Mouse (Mus musculus): ENCODE measurements around the gene Pdlim3. TPM values are rescaled to one million over a fixed set of nuclear protein-coding genes. Genes with fewer than 3 reads are reported as not detected.

The Pdlim3 gene
- 30.5 and 30.7 TPM in 2 replicates for polyA plus RNA-seq (2014; fragmentation: Nextera tagmentation; extraction: Ambion mirVana)

GRCm38 (mm10) chr8:45885202-45885685 lies at the start of gene Pdlim3:
TSS of gene Pdlim3 (plus strand) at chr8:45885461.
- no peaks in the 10 kb centered on the region for H3K9me3 ChIP-seq (ENCODE audit: control insufficient read depth, low read length)
- WGBS, result under 1% methylated on average over 22 of the region's 22 CpGs
- peak within 1 kb of the TSS; percentile 9; the same call in 1 of the 2 replicates for H3K9ac ChIP-seq (replicated peaks; ENCODE audit: low read length)
- 0 out of 2 replicates have a peak, but pooled peaks cover 13% of the 10 kb centered on the region for H3K27me3 ChIP-seq (ENCODE audit: control insufficient read depth, insufficient read depth, low read length)
- H3K4me3 ChIP-seq (replicated peaks; ENCODE audit: low read depth, low read length), result peak within 1 kb of the TSS; percentile 25
- H3K27ac ChIP-seq (replicated peaks; ENCODE audit: low read depth, low read length), result no peak within 1 kb of the TSS
- peak; percentile 70 for DNase-seq
- no peaks in the 10 kb centered on the region for H3K36me3 ChIP-seq (ENCODE audit: control insufficient read depth, insufficient read depth, low read length)
- H3K4me2 ChIP-seq (ENCODE audit: low read length), result peak within 1 kb of the TSS; percentile 55
- peak; percentile 50; the same call in 1 of the 2 replicates for ATAC-seq (ENCODE audit: low FRiP score, low TSS enrichment)
- H3K4me1 ChIP-seq (ENCODE audit: control insufficient read depth, insufficient read depth, low read length), result 0 out of 2 replicates have a peak, but pooled peaks cover 7% of the 10 kb centered on the region

DNA sequence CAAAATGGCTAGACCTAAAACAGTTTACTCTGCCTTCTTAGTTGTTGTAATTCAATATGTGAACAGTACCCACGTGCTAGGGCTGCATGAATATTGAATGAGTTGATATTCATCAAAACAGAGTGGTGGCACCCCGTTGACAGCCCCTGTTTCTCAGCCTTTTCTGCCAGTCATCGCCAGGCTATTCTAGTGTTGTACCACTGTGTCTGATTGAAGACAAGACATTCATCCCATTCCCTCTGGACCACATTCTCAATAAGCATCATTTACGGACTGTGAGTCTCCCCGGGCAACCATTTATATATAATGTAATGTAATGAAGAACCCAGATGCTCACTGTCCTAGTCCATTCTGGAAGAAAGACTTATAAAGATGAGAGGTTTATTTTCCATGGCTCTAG lies 42.0 kb upstream of the Pdlim3 start:
- H3K4me1 ChIP-seq (ENCODE audit: control insufficient read depth, insufficient read depth, low read length), result no peaks in the 10 kb centered on the region
- ATAC-seq (ENCODE audit: low FRiP score, low TSS enrichment) (no peak), DNase-seq (peak; percentile 17)
- no peaks in the 10 kb centered on the region for H3K36me3 ChIP-seq (ENCODE audit: control insufficient read depth, insufficient read depth, low read length)
- WGBS, result 64% methylated on average over 5 of the region's 5 CpGs
- no peak overlapping the region for H3K4me3 ChIP-seq (replicated peaks; ENCODE audit: low read depth, low read length)
- H3K9me3 ChIP-seq (ENCODE audit: control insufficient read depth, low read length), result no peaks in the 10 kb centered on the region
- H3K4me2 ChIP-seq (ENCODE audit: low read length), result no peak overlapping the region
- H3K9ac ChIP-seq (replicated peaks; ENCODE audit: low read length), result no peak overlapping the region
- H3K27me3 ChIP-seq (ENCODE audit: control insufficient read depth, insufficient read depth, low read length), result no peaks in the 10 kb centered on the region
- no peak overlapping the region for H3K27ac ChIP-seq (replicated peaks; ENCODE audit: low read depth, low read length)

GRCm38 (mm10) chr8:45844097-45844885 lies 41.0 kb upstream of the Pdlim3 start:
- Histone ChIP-seq H3K27me3 (ENCODE audit: control insufficient read depth, insufficient read depth, low read length) (no peaks in the 10 kb centered on the region), H3K36me3 (ENCODE audit: control insufficient read depth, insufficient read depth, low read length) (no peaks in the 10 kb centered on the region), H3K4me1 (ENCODE audit: control insufficient read depth, insufficient read depth, low read length) (no peaks in the 10 kb centered on the region), H3K27ac (replicated peaks; ENCODE audit: low read depth, low read length) (no peak overlapping the region), H3K4me3 (replicated peaks; ENCODE audit: low read depth, low read length) (no peak overlapping the region), H3K9ac (replicated peaks; ENCODE audit: low read length) (no peak overlapping the region), H3K9me3 (ENCODE audit: control insufficient read depth, low read length) (no peaks in the 10 kb centered on the region), H3K4me2 (ENCODE audit: low read length) (no peak overlapping the region)
- ATAC-seq (ENCODE audit: low FRiP score, low TSS enrichment) (peak; percentile 74), DNase-seq (peak; percentile 63)
- WGBS, result 64% methylated on average over 6 of the region's 6 CpGs

GRCm38 (mm10) chr8:45844911-45845481 lies 40.3 kb upstream of the Pdlim3 start:
- Histone ChIP-seq H3K9me3 (ENCODE audit: control insufficient read depth, low read length) (no peaks in the 10 kb centered on the region), H3K36me3 (ENCODE audit: control insufficient read depth, insufficient read depth, low read length) (no peaks in the 10 kb centered on the region), H3K4me3 (replicated peaks; ENCODE audit: low read depth, low read length) (no peak overlapping the region), H3K4me1 (ENCODE audit: control insufficient read depth, insufficient read depth, low read length) (no peaks in the 10 kb centered on the region), H3K9ac (replicated peaks; ENCODE audit: low read length) (no peak overlapping the region), H3K27ac (replicated peaks; ENCODE audit: low read depth, low read length) (no peak overlapping the region), H3K4me2 (ENCODE audit: low read length) (no peak overlapping the region), H3K27me3 (ENCODE audit: control insufficient read depth, insufficient read depth, low read length) (no peaks in the 10 kb centered on the region)
- ATAC-seq (ENCODE audit: low FRiP score, low TSS enrichment), result no peak
- 61% methylated on average over 14 of the region's 14 CpGs for WGBS
- DNase-seq, result peak; percentile 17

- Histone ChIP-seq H3K9me3 (ENCODE audit: control insufficient read depth, low read length) (no peaks in the 10 kb centered on the region), H3K4me1 (ENCODE audit: control insufficient read depth, insufficient read depth, low read length) (no peaks in the 10 kb centered on the region), H3K4me2 (ENCODE audit: low read length) (no peak overlapping the region), H3K27me3 (ENCODE audit: control insufficient read depth, insufficient read depth, low read length) (no peaks in the 10 kb centered on the region), H3K36me3 (ENCODE audit: control insufficient read depth, insufficient read depth, low read length) (no peaks in the 10 kb centered on the region), H3K27ac (replicated peaks; ENCODE audit: low read depth, low read length) (no peak overlapping the region), H3K4me3 (replicated peaks; ENCODE audit: low read depth, low read length) (no peak overlapping the region), H3K9ac (replicated peaks; ENCODE audit: low read length) (no peak overlapping the region)
- ATAC-seq (ENCODE audit: low FRiP score, low TSS enrichment), result no peak
- 68% methylated on average over 4 of the region's 4 CpGs for WGBS
- no peak for DNase-seq
These were observed 39.4 kb upstream of the Pdlim3 start for GRCm38 (mm10) chr8:45845906-45846305.

GRCm38 (mm10) chr8:45855118-45855517 lies 30.1 kb upstream of the Pdlim3 start:
- Histone ChIP-seq H3K4me1 (ENCODE audit: control insufficient read depth, insufficient read depth, low read length) (0 out of 2 replicates have a peak, but pooled peaks cover 3% of the 10 kb centered on the region), H3K27ac (replicated peaks; ENCODE audit: low read depth, low read length) (no peak overlapping the region), H3K4me3 (replicated peaks; ENCODE audit: low read depth, low read length) (no peak overlapping the region), H3K36me3 (ENCODE audit: control insufficient read depth, insufficient read depth, low read length) (no peaks in the 10 kb centered on the region), H3K27me3 (ENCODE audit: control insufficient read depth, insufficient read depth, low read length) (no peaks in the 10 kb centered on the region), H3K9ac (replicated peaks; ENCODE audit: low read length) (no peak overlapping the region), H3K4me2 (ENCODE audit: low read length) (no peak overlapping the region), H3K9me3 (ENCODE audit: control insufficient read depth, low read length) (no peaks in the 10 kb centered on the region)
- 96% methylated on average over 4 of the region's 4 CpGs for WGBS
- DNase-seq, result no peak
- no peak for ATAC-seq (ENCODE audit: low FRiP score, low TSS enrichment)

DNA sequence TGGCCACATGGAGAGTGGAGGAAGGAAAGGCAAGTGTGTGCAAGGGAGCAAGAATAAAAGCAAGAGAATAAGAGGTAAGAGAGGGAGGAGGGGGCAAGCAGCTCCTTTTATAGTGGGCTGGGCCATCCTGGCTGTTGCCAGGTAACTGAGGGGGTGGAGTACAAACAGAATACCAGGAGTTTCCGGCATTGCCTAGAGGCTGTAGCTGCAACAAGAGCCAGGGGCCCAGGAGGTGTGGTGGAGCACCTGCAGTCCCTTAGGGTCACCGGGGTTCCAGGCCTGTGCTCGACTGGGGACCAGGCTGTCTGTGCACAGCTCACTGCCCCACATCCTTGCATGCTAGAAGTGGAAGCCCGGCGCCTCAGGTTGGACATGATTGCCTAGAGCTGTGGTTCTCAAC lies 27.5 kb upstream of the Pdlim3 start:
- Histone ChIP-seq H3K36me3 (ENCODE audit: control insufficient read depth, insufficient read depth, low read length) (no peaks in the 10 kb centered on the region), H3K27ac (replicated peaks; ENCODE audit: low read depth, low read length) (no peak overlapping the region), H3K4me2 (ENCODE audit: low read length) (no peak overlapping the region), H3K9me3 (ENCODE audit: control insufficient read depth, low read length) (no peaks in the 10 kb centered on the region), H3K9ac (replicated peaks; ENCODE audit: low read length) (no peak overlapping the region), H3K27me3 (ENCODE audit: control insufficient read depth, insufficient read depth, low read length) (no peaks in the 10 kb centered on the region), H3K4me1 (ENCODE audit: control insufficient read depth, insufficient read depth, low read length) (0 out of 2 replicates have a peak, but pooled peaks cover 3% of the 10 kb centered on the region), H3K4me3 (replicated peaks; ENCODE audit: low read depth, low read length) (no peak overlapping the region)
- DNase-seq (no peak), ATAC-seq (ENCODE audit: low FRiP score, low TSS enrichment) (no peak)
- 52% methylated on average over 5 of the region's 5 CpGs for WGBS

DNA sequence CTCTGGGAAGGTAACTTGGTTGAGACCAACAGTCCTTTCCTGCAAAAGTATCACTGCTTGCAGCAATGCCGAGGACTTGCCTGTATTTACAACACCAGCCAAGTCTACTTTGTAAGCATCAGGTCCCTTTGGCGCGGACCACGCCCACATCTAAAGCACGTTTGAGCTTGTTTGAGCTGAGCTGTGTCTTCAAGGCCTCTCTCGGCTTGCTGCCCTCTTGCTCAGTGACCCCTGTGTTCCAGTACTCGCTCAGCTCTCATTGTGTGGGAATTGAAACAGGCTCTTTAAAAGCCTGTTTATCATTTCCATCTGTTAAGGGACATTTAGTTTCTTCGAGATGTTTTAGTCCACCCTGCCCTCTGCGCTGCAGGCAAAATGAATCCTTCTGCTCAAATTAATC lies 26.9 kb upstream of the Pdlim3 start:
- H3K9me3 ChIP-seq (ENCODE audit: control insufficient read depth, low read length), result no peaks in the 10 kb centered on the region
- H3K4me3 ChIP-seq (replicated peaks; ENCODE audit: low read depth, low read length), result no peak overlapping the region
- H3K4me2 ChIP-seq (ENCODE audit: low read length), result no peak overlapping the region
- no peaks in the 10 kb centered on the region for H3K36me3 ChIP-seq (ENCODE audit: control insufficient read depth, insufficient read depth, low read length)
- 40% methylated on average over 9 of the region's 9 CpGs for WGBS
- 0 out of 2 replicates have a peak, but pooled peaks cover 3% of the 10 kb centered on the region for H3K4me1 ChIP-seq (ENCODE audit: control insufficient read depth, insufficient read depth, low read length)
- no peak overlapping the region for H3K9ac ChIP-seq (replicated peaks; ENCODE audit: low read length)
- ATAC-seq (ENCODE audit: low FRiP score, low TSS enrichment) (no peak), DNase-seq (peak; percentile 26)
- H3K27me3 ChIP-seq (ENCODE audit: control insufficient read depth, insufficient read depth, low read length), result no peaks in the 10 kb centered on the region
- no peak overlapping the region for H3K27ac ChIP-seq (replicated peaks; ENCODE audit: low read depth, low read length)
